Mouse (Mus musculus): ENCODE results near the gene Slc37a3. TPM values are rescaled to one million over a fixed set of nuclear protein-coding genes. Genes with fewer than 3 reads are reported as not detected.

Gene Slc37a3
- polyA plus RNA-seq, 1 experiment from 2014 or later: 53.3 TPM

DNA sequence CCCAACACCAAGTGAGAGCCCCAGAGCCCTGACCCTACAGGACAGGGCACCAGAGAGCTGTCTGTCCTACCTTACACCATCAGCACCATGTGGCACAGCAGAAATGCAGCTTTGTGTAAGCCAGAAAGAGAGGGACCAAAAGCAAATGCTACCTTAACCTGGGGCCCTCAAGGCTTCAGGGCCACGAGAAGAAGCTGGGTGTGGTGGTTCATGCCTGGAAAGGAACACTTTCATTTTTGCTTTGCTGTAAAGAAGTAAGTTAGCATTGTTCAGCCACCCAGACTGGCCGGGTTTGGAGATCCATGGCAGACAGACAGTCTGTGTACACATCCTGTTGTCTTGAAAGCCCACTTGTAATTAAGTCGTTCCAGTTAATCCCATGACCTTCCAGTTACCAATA, 89.7 kb downstream of the Slc37a3 start:
- Histone ChIP-seq H3K27ac (replicated peaks) (no peak overlapping the region), H3K9ac (no peak overlapping the region), H3K4me3 (replicated peaks) (no peak overlapping the region), H3K4me2 (replicated peaks) (no peak overlapping the region), H3K27me3 (no peaks in the 10 kb centered on the region), H3K4me1 (peaks cover 10% of the 10 kb centered on the region; the same call in 1 of the 2 replicates), H3K36me3 (no peaks in the 10 kb centered on the region), H3K9me3 (replicated peaks) (no peaks in the 10 kb centered on the region)
- 68% methylated on average over 3 of the region's 3 CpGs for WGBS
- ATAC-seq (ENCODE audit: insufficient number of reproducible peaks, low FRiP score, low TSS enrichment, low read depth): no peak

DNA sequence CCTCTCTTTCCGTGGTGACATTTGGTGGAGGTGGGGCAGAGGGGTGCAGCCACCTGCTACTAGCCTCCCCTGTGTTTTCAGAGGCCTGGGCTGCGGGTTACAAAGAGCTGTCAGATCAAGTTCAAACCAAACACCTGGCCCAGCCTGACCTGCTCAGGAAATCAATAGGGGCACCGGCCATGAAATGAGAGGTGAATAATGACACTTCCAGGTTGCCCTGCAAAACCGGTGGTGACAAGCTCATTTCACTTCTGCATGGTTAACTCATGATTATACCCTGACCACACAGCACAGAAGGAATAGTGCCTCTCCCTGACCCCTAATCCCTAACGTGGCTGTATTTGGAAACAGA, 90.8 kb downstream of the Slc37a3 start:
- Histone ChIP-seq H3K4me3 (replicated peaks) (no peak overlapping the region), H3K4me2 (replicated peaks) (no peak overlapping the region), H3K27ac (replicated peaks) (0 out of 2 replicates have a peak overlapping the region, but pooled peaks have one; percentile 55), H3K27me3 (no peaks in the 10 kb centered on the region), H3K9me3 (replicated peaks) (no peaks in the 10 kb centered on the region), H3K9ac (no peak overlapping the region), H3K36me3 (no peaks in the 10 kb centered on the region), H3K4me1 (peaks cover 10% of the 10 kb centered on the region; the same call in 1 of the 2 replicates)
- peak; percentile 77 for ATAC-seq (ENCODE audit: insufficient number of reproducible peaks, low FRiP score, low TSS enrichment, low read depth)
- 25% methylated on average over 5 of the region's 5 CpGs for WGBS

DNA sequence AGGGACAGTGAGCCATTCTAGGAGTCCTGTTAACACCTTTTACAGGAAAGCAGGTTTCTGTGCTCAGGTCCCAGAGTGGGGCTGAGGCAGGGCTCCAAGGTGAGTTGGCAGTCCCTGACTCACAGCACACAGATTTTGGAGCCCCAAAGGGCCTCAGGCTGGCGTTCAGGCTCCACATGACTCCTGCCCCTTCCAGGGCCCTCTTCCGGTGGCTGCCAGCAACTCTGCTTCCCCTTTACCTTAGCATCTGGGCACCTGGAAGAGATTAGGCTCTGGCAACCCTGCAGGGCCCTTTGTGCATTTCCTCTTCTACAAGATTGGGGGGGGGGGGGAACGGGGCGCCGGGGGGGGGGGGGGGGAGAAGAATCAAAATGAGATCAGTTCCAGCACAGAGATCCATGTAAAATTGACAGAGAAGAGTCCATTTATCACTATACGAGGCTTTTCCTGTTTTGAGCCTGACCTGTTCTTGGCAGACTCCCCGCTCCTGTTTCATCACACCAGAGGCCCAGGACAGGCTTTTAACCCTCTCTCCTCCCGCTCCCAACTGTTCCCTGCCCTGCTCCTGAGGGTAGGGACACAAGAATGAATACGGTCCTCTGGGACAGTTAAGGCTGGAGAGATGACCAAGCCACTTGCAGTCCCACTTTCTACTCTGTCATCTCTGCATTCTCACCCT, 91.3 kb downstream of the Slc37a3 start:
- no peaks in the 10 kb centered on the region for H3K9me3 ChIP-seq (replicated peaks)
- H3K4me3 ChIP-seq (replicated peaks): no peak overlapping the region
- H3K9ac ChIP-seq: no peak overlapping the region
- H3K4me2 ChIP-seq (replicated peaks): no peak overlapping the region
- H3K27me3 ChIP-seq: no peaks in the 10 kb centered on the region
- H3K4me1 ChIP-seq: peaks cover 10% of the 10 kb centered on the region; the same call in 1 of the 2 replicates
- no peak for ATAC-seq (ENCODE audit: insufficient number of reproducible peaks, low FRiP score, low TSS enrichment, low read depth)
- H3K36me3 ChIP-seq: no peaks in the 10 kb centered on the region
- H3K27ac ChIP-seq (replicated peaks): peak overlapping the region; percentile 55; the same call in 1 of the 2 replicates
- 6% methylated on average over 7 of the region's 9 CpGs for WGBS

DNA sequence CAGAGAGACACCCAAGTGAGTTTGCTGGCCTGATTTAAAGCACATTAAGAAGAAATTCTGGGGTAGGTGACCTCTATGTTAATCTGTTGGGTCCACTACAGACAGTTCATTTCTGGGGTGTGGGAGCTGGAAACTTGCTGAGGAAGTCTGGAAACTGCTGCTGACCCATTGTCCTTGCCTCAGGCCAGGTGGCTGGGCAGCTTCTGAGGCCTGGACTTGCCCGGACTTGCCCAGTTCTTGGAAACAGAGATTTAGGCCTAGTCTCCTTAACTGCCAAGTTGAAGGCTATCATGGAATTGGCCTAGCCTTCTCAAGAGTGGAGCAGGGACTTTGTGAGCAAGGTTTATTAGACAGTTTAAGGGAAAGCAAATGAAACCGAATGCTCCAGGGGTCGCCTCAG, 92.6 kb downstream of the Slc37a3 start:
- Histone ChIP-seq H3K9ac (no peak overlapping the region), H3K36me3 (no peaks in the 10 kb centered on the region), H3K9me3 (replicated peaks) (no peaks in the 10 kb centered on the region), H3K4me2 (replicated peaks) (no peak overlapping the region), H3K27ac (replicated peaks) (no peak overlapping the region), H3K4me1 (peaks cover 10% of the 10 kb centered on the region; the same call in 1 of the 2 replicates), H3K4me3 (replicated peaks) (no peak overlapping the region), H3K27me3 (no peaks in the 10 kb centered on the region)
- no peak for ATAC-seq (ENCODE audit: insufficient number of reproducible peaks, low FRiP score, low TSS enrichment, low read depth)
- 83% methylated on average over 3 of the region's 3 CpGs for WGBS

Other genes with a start within 250 kb of the Slc37a3 start
- 6.3 and 6.8 TPM in 2 replicates for gene Kdm7a, start 170.9 kb downstream of the Slc37a3 start, polyA plus RNA-seq (2015; fragmentation: Nextera tagmentation; extraction: Ambion mirVana)
- 1.5 and 1.7 TPM in 2 replicates for gene Rab19, start 3.5 kb upstream of the Slc37a3 start, polyA plus RNA-seq (2015; fragmentation: Nextera tagmentation; extraction: Ambion mirVana)
- gene Mkrn1, start 42.8 kb upstream of the Slc37a3 start, polyA plus RNA-seq (2015; fragmentation: Nextera tagmentation; extraction: Ambion mirVana): 59.5 and 64.3 TPM in 2 replicates
- 21.1 and 22.7 TPM in 2 replicates for gene Dennd2a, start 180.2 kb upstream of the Slc37a3 start, polyA plus RNA-seq (2015; fragmentation: Nextera tagmentation; extraction: Ambion mirVana)
- gene Adck2, start 196.2 kb upstream of the Slc37a3 start, polyA plus RNA-seq (2015; fragmentation: Nextera tagmentation; extraction: Ambion mirVana): 36.5 and 44.9 TPM in 2 replicates
- gene Gm42420, start 208.1 kb upstream of the Slc37a3 start, polyA plus RNA-seq (2015; fragmentation: Nextera tagmentation; extraction: Ambion mirVana): 0.83 and 1.3 TPM in 2 replicates
- 332 and 334 TPM in 2 replicates for gene Ndufb2, start 214.9 kb upstream of the Slc37a3 start, polyA plus RNA-seq (2015; fragmentation: Nextera tagmentation; extraction: Ambion mirVana)